Mouse (Mus musculus) ES-Bruce4 (cell line): ENCODE data around the gene Fmo3. TPM values are rescaled to one million over a fixed set of nuclear protein-coding genes. Genes with fewer than 3 reads are reported as not detected.

Source experiments
- H3K27ac ChIP-seq: 2 replicates; pipeline ENCODE4 v1.5.1; 2012; ENCODE audit warnings: low read length, inconsistent platforms; ENCODE audit not compliant: insufficient read depth
- H3K27me3 ChIP-seq: 2 replicates; pipeline ENCODE4 v1.6.1; 2012; ENCODE audit warnings: mild to moderate bottlenecking, low read length, inconsistent platforms; ENCODE audit not compliant: control insufficient read depth, poor library complexity, insufficient read depth, severe bottlenecking
- H3K36me3 ChIP-seq: 2 replicates; pipeline ENCODE4 v1.6.1; 2012; ENCODE audit warnings: inconsistent platforms, mild to moderate bottlenecking, low read length, moderate library complexity; ENCODE audit not compliant: control insufficient read depth, poor library complexity, insufficient read depth, severe bottlenecking
- H3K4me1 ChIP-seq: one replicate; pipeline ENCODE4 v1.8.1; 2011; ENCODE audit warnings: low read length; ENCODE audit not compliant: control insufficient read depth, insufficient read depth
- H3K4me3 ChIP-seq: 2 replicates; pipeline ENCODE4 v1.5.1; 2011; ENCODE audit warnings: low read depth, mild to moderate bottlenecking, low read length
- H3K9ac ChIP-seq: 2 replicates; pipeline ENCODE4 v1.6.1; 2012; ENCODE audit warnings: low read depth, mild to moderate bottlenecking, inconsistent platforms; ENCODE audit not compliant: poor library complexity, severe bottlenecking
- H3K9me3 ChIP-seq: replicated peaks from 2 replicates; pipeline ENCODE4 v1.6.1; 2012; ENCODE audit warnings: mild to moderate bottlenecking, low read length, inconsistent platforms; ENCODE audit not compliant: control insufficient read depth, poor library complexity, insufficient read depth, severe bottlenecking
- CTCF ChIP-seq: IDR thresholded peaks from one replicate; pipeline ENCODE4 v1.8.1; 2011; ENCODE audit warnings: low read depth, low read length
- EP300 ChIP-seq: IDR thresholded peaks from 2 replicates; pipeline ENCODE4 v1.6.1; 2011; ENCODE audit warnings: low read depth, low read length; ENCODE audit not compliant: insufficient read depth
- POLR2A ChIP-seq: IDR thresholded peaks from one replicate; pipeline ENCODE4 v1.8.1; 2011; ENCODE audit warnings: low read length; ENCODE audit not compliant: insufficient read depth
- polyA plus RNA-seq: library from polyadenylated mRNA; stranded (reverse); fragments of >200 nt; gene quantifications from 2 replicates; pipeline ENCODE4 v1.2.4, GENCODE M21; 2011; ENCODE audit warnings: low read depth; ENCODE audit not compliant: missing spikeins, insufficient read depth, insufficient read length

Gene Fmo3
- polyA plus RNA-seq, 1 experiment, result not detected

DNA sequence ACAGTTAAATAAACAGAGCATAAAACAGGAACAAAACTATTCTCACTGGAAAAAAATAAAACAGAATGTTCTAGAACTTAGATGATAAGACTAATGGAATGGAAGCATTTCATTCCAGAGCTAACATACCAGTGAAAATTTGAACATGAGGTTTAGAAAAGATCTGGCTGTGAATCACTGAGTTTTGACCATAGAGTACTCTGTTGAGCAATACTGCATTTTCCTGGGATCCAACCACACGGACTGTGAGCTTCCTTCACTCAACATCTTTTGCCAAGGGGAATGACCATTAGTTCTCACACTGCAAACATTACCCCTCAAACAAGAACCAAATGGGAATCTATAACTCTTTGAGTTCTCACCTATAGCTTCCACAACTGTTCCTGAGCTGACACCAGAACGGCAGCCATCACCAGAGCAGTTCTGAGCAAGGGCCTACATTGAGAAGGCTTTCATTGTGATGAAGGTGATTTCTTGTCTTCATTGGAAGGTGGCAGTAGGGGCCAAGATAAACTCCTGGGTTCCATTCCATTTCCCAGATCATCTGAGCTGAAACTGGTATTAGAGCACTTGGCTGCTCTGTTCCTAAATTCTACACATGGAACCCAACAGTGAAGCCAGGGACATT lies 1.9 kb upstream of the Fmo3 start:
- Histone ChIP-seq H3K36me3 (no peaks in the 10 kb centered on the region), H3K27ac (no peak overlapping the region), H3K4me1 (no peaks in the 10 kb centered on the region), H3K4me3 (no peak overlapping the region), H3K9ac (no peak overlapping the region), H3K9me3 (no peaks in the 10 kb centered on the region), H3K27me3 (no peaks in the 10 kb centered on the region)
- no peak for TF ChIP-seq CTCF
- no peak for TF ChIP-seq EP300
- no peak for TF ChIP-seq POLR2A

DNA sequence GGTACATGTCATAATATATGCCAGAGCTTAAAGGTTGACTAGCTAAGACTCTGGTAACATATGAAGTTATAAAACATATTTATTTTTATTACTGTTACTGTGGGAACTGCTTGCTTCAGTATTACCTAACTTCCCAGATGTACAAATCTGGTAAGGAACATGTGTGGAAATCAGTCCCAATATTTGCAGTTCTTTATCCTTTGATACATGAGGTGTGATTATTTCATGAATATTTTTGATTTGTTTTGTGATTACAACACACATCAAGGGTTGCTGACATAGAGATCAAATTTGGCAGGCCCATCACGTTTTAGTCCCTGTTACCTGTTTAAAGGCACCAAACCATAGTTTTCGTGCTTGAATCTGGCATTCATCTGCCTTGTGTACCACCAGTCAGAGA lies 20.8 kb downstream of the Fmo3 start:
- Histone ChIP-seq H3K9me3 (no peaks in the 10 kb centered on the region), H3K36me3 (no peaks in the 10 kb centered on the region)
- TF ChIP-seq EP300 (no peak), POLR2A (no peak), CTCF (no peak)

DNA sequence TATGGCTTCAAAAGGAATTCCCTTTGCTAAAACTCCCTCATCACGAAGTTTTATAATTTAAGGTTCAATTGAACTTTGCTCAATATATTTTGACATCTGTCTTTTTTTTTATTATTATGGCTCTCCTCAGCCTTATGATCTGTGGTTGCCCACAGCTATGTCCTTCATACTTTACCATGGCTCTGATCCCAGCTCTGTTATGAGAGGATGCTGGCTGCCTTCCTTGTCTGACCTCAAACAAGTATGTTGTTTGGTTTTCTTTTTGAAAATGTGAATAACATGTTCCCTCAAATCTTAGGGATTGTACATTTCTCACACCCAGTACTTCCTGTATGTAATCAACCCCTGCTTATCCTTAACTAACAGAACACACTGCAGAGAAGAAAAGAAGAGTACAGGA lies 26.9 kb downstream of the Fmo3 start:
- Histone ChIP-seq H3K36me3 (no peaks in the 10 kb centered on the region), H3K27ac (no peak overlapping the region), H3K9ac (no peak overlapping the region), H3K27me3 (no peaks in the 10 kb centered on the region), H3K9me3 (no peaks in the 10 kb centered on the region), H3K4me3 (no peak overlapping the region), H3K4me1 (no peaks in the 10 kb centered on the region)
- TF ChIP-seq EP300, result no peak
- no peak for TF ChIP-seq POLR2A
- TF ChIP-seq CTCF, result no peak

More for the DNA sequence above, 20.8 kb downstream of the Fmo3 start:
- no peak overlapping the region for H3K4me3 ChIP-seq
- H3K27ac ChIP-seq, result no peak overlapping the region
- H3K27me3 ChIP-seq, result no peaks in the 10 kb centered on the region
- no peaks in the 10 kb centered on the region for H3K4me1 ChIP-seq
- no peak overlapping the region for H3K9ac ChIP-seq

DNA sequence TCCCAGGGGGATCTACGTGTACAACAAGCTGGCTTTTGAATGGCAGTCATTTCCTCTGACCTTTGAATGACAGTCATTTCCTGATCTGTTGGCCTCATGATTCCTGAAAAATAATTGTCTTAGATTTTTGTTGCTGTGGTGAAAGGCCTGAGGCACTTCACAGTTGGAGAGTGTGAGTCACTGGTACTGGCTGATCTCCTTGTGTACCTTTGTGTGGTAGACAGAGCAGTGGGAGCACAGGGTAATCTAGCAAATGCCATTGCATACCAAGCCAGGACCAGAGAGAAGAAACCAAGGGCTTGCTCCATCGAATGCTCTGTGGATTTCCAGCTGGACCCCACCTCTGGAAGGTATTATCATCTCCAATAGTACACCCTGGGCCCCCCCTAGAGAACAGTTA lies 31.2 kb downstream of the Fmo3 start:
- Histone ChIP-seq H3K4me3 (no peak overlapping the region), H3K9me3 (no peaks in the 10 kb centered on the region), H3K9ac (no peak overlapping the region), H3K4me1 (no peaks in the 10 kb centered on the region), H3K27ac (no peak overlapping the region), H3K36me3 (no peaks in the 10 kb centered on the region), H3K27me3 (no peaks in the 10 kb centered on the region)
- TF ChIP-seq EP300, result no peak
- TF ChIP-seq CTCF, result no peak
- no peak for TF ChIP-seq POLR2A

DNA sequence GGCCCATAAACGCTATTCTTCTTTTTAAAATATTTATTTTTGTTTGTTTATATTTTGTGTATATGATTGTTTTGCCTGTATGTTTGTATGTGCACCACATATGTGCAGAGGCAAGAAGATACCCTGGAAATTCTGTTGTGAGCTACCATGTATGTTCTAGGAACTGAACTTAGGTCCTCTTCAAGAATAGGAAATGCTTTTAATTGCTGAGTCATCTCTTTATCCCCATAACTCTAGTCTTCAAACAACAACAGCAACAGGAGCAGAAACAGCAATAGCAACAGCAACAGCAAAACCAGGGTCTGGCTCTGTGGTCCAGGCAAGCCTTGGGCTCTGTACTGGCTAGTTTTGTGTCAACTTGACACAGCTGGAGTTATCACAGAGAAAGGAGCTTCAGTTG lies 34.6 kb downstream of the Fmo3 start:
- Histone ChIP-seq H3K27me3 (no peaks in the 10 kb centered on the region), H3K4me1 (no peaks in the 10 kb centered on the region), H3K4me3 (no peak overlapping the region), H3K9ac (no peak overlapping the region), H3K27ac (no peak overlapping the region), H3K9me3 (no peaks in the 10 kb centered on the region), H3K36me3 (no peaks in the 10 kb centered on the region)
- TF ChIP-seq POLR2A, result no peak
- TF ChIP-seq CTCF, result no peak
- no peak for TF ChIP-seq EP300

DNA sequence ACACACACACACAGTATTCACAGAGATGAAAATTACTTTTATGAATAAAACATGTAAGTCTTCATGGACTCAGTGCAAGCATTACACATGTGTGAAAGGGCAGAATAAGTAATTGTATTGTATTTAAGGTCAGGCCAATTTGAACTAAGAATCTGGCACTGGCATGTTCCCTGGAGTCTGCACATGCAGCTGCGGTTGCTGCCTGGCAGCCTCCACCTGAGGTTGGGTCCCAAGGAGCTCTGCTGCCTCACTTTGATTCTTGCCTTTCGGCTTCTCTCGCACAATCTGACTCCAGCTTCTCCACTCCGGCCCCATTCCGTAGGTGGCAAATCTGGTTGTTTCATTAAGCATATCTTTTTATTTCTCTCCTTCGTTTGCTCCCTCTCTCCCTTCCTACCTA lies 36.4 kb downstream of the Fmo3 start:
- Histone ChIP-seq H3K27ac (no peak overlapping the region), H3K9ac (no peak overlapping the region), H3K27me3 (no peaks in the 10 kb centered on the region), H3K9me3 (no peaks in the 10 kb centered on the region), H3K36me3 (no peaks in the 10 kb centered on the region), H3K4me1 (no peaks in the 10 kb centered on the region), H3K4me3 (no peak overlapping the region)
- no peak for TF ChIP-seq CTCF
